Mouse (Mus musculus) testis, adult 2 months (tissue): ENCODE measurements at regions not wholly inside any gene's neighbourhood (a gene's known extent, or its start where the extent isn't known, plus 50 kb on each side); places are given as distances from the start of the nearest gene placed in this dataset.

Experiments used
- H3K27ac ChIP-seq: fragments of 200-500 bp; 2 replicates; pipeline ENCODE4 v1.5.1; 2012; ENCODE audit warnings: low read depth, low read length; ENCODE audit not compliant: control insufficient read depth, insufficient read depth
- H3K27me3 ChIP-seq: fragments of 200-500 bp; 2 replicates; pipeline ENCODE4 v1.6.1; 2012; ENCODE audit warnings: mild to moderate bottlenecking, low read length, moderate library complexity; ENCODE audit not compliant: control insufficient read depth, insufficient read depth
- H3K36me3 ChIP-seq: fragments of 200-500 bp; 2 replicates; pipeline ENCODE4 v1.6.1; 2012; ENCODE audit warnings: mild to moderate bottlenecking, low read length; ENCODE audit not compliant: control insufficient read depth, insufficient read depth
- H3K4me1 ChIP-seq: fragments of 200-500 bp; 2 replicates; pipeline ENCODE4 v1.6.1; 2012; ENCODE audit warnings: low read length; ENCODE audit not compliant: control insufficient read depth, insufficient read depth
- H3K4me3 ChIP-seq: fragments of 200-500 bp; 2 replicates; pipeline ENCODE4 v1.5.1; 2012; ENCODE audit warnings: low read depth, mild to moderate bottlenecking, low read length, moderate library complexity, mixed read lengths; ENCODE audit not compliant: control insufficient read depth
- CTCF ChIP-seq: fragments of 200-500 bp; IDR thresholded peaks from 2 replicates; pipeline ENCODE4 v1.5.1; 2012; ENCODE audit warnings: low read depth, mild to moderate bottlenecking, inconsistent platforms, low read length, moderate library complexity; ENCODE audit not compliant: control insufficient read depth, insufficient read depth, insufficient replicate concordance
- POLR2A ChIP-seq: fragments of 200-500 bp; IDR thresholded peaks from 2 replicates; pipeline ENCODE4 v1.6.1; 2012; ENCODE audit warnings: low read depth, mild to moderate bottlenecking, inconsistent platforms, low read length, moderate library complexity; ENCODE audit not compliant: control insufficient read depth

DNA sequence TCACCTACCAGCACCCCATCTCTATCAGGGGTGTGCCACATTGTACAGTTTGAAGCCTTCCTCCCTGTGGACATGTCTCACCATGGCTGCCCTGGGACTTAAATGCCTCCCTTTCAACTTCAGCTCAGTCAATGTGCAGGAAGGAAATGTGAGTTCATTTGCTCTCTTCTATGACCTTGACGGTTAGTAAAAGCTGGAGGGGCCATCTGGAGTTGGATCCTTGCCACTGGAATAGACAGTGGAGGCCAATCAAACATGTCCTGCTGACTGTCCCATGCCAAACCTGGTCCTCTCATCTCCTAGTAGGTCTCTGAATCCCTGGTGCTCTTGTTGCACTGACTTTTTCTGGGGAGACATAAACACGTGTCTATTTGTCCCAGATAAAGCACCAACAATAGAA is 220.2 kb downstream of the Abcc12 start:
- Histone ChIP-seq H3K4me3 (no peak overlapping the region), H3K27ac (no peak overlapping the region), H3K27me3 (no peaks in the 10 kb centered on the region), H3K36me3 (no peaks in the 10 kb centered on the region), H3K4me1 (no peaks in the 10 kb centered on the region)
- TF ChIP-seq POLR2A (no peak), CTCF (no peak)

DNA sequence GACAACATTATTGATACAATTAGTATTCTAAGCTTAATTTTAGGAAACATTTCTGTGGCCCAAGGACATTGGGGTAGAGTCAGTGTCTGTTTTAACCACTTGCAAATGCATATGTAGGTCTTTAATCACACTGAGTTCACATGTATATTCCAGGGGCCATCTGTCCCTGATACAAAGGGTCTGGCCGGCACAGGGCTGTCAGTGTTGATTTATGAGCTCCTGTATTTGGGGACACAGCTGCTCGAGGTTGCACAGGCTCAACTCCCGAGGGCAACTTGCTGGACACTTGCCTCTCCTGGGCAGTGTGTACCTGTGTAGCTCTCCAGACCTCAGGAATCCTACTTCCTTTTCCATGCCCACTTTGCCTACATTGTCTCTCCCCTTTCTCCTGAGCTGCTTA is 221.0 kb downstream of the Abcc12 start:
- TF ChIP-seq CTCF, result no peak
- no peak for TF ChIP-seq POLR2A
- H3K27ac ChIP-seq, result no peak overlapping the region
- no peaks in the 10 kb centered on the region for H3K4me1 ChIP-seq
- H3K36me3 ChIP-seq, result no peaks in the 10 kb centered on the region
- H3K4me3 ChIP-seq, result no peak overlapping the region
- H3K27me3 ChIP-seq, result no peaks in the 10 kb centered on the region

DNA sequence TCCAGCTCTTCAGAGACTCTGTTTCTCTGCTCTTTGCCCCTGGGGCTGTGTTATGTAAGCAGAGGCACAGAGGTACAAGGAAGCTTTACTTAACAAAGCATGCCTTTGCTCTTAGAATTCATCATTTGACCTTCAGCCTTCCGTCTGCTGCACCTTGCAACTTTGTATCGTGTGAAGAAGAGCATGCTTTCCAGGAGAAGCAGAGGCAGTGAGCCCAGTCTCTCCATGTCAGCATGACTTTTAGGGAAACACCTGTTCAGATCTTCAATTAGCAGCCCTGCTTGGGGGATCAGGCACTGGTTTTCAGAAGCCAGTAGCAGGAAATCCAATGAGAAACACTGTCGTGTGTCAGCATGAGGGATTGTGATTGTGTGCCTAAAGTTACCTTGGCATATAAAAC is 226.7 kb downstream of the Abcc12 start:
- Histone ChIP-seq H3K4me1 (no peaks in the 10 kb centered on the region), H3K36me3 (no peaks in the 10 kb centered on the region), H3K27ac (no peak overlapping the region), H3K4me3 (no peak overlapping the region), H3K27me3 (no peaks in the 10 kb centered on the region)
- TF ChIP-seq CTCF, result no peak
- TF ChIP-seq POLR2A, result no peak

DNA sequence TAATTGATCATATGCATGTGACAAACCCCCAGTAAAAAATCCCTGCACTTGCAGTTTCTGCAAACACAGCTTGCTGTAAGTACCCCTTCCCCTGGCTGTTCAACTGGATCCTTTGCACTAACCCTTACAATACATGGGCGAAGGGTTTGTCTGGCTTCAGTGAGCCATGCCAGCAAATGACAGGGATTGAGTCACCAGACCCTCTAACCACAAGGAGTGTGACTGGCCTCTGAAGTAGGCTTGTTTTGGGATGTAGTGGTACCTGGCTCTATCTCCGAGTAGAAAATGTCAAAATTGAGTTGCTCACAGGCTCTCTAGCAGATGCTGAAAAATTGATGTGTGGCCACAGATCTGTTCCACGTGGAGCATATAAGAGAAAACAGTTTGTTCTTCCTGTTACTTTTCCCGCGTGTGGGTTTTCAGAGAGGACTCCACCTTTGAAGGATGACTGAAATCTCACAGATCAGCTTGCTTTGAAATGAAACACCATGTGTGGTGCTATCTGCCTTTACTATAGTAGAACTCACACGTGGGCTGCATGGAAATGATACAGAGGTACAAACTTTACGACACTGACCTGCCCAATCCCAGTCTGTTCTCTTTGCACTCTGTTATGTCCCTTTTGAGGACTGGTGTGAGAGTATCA is 228.8 kb downstream of the Abcc12 start:
- TF ChIP-seq POLR2A (no peak), CTCF (no peak)
- H3K27me3 ChIP-seq, result no peaks in the 10 kb centered on the region
- no peaks in the 10 kb centered on the region for H3K4me1 ChIP-seq
- no peak overlapping the region for H3K27ac ChIP-seq
- H3K4me3 ChIP-seq, result no peak overlapping the region
- H3K36me3 ChIP-seq, result no peaks in the 10 kb centered on the region

DNA sequence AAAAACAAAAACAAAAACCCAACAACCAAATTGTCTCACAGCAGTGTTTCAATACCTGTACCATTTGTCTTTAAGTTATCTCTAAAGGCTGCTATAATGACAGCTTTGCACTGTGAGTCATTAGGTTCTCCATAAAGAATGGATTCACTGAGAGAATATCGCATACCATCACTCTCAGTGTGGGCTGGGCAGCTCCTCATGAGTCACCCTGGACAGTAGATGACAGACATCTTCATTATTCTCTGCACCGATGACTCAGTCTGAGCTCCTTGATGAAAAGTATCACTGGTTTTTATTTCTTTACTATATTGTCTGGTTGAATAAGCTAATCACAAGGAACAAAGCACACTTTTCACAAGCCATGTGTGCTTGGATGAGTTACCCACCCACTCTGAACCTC is 230.4 kb downstream of the Abcc12 start:
- no peak for TF ChIP-seq CTCF
- no peak for TF ChIP-seq POLR2A
- Histone ChIP-seq H3K36me3 (no peaks in the 10 kb centered on the region), H3K27me3 (no peaks in the 10 kb centered on the region)

DNA sequence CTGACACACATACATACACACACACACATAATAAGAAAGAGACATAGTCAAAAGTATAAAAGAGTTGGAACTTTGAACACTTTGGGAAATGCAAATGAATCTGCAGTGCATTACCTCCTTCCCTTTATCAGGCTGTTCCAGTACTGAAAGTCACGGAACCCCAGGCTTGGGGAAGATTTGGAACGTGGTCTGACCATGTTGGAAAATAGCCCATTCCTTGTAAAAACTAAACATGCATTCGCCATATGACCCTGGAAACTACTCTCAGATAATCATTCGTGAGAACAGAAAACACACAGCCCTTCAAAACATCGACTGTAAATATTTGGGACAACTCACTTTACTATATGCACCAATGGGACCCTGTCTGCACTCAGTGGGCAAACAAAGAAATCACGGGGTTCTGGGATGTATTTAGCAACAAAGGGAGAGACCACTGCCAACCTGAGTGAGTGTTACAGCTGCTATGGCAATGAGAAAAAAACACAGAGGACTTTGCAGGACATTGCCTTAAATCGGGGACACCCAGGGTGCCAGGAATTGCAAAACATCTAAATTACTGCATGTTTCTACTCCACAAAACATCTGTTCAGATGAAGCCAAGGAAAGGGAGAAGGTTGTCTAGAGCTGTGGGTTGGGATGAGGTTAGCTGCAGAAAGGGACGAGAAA is 238.3 kb downstream of the Abcc12 start:
- TF ChIP-seq POLR2A (no peak), CTCF (no peak)
- Histone ChIP-seq H3K27ac (no peak overlapping the region), H3K27me3 (no peaks in the 10 kb centered on the region)

More for the DNA sequence above, 230.4 kb downstream of the Abcc12 start:
- no peak overlapping the region for H3K27ac ChIP-seq
- H3K4me1 ChIP-seq, result no peaks in the 10 kb centered on the region
- no peak overlapping the region for H3K4me3 ChIP-seq

DNA sequence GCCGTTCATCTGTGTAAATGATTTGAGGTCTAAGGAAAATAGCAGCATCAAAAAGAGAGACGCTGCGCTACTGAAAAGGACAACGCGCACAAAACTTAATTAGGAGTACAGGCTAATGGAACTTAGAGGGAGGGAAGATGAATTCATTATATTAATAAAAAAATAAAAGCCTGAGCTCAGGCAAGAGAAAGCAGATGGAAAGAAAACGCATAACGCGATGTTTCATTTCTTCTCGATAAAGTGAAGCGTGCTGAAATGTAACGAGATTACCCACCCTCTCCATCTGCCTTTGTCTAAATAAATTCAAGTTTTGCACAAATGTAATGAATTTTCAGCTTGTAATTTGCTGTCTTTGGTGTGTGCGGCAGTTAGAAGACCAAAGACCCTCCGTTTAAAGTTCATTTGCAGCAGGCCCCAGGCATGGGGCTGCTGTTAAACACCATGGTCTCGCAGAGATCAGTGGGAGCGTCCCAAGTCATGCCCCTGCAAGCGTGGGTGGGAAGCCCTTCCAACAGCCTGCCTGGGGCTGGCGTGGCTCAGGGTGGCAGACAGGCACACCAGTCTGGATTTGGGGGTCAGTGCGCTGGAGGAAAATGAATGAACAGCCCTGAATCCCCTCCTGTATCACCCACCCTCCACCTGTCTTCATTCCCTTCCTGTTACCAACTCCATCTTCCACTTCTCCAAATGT is 241.8 kb downstream of the Abcc12 start:
- no peaks in the 10 kb centered on the region for H3K27me3 ChIP-seq
- no peak overlapping the region for H3K27ac ChIP-seq
- no peak overlapping the region for H3K4me3 ChIP-seq
- no peaks in the 10 kb centered on the region for H3K36me3 ChIP-seq
- TF ChIP-seq CTCF, result no peak
- no peak for TF ChIP-seq POLR2A
- peaks cover 3% of the 10 kb centered on the region; the same call in 1 of the 2 replicates for H3K4me1 ChIP-seq

More for the DNA sequence above, 238.3 kb downstream of the Abcc12 start:
- Histone ChIP-seq H3K4me3 (no peak overlapping the region), H3K36me3 (no peaks in the 10 kb centered on the region), H3K4me1 (peaks cover 3% of the 10 kb centered on the region; the same call in 1 of the 2 replicates)
